Comparison of ENCODE assay signal across 9 mouse cellular contexts in genomic region chr2:157058342-157058998, GRCm38 (mm10). TPM values are rescaled to one million over a fixed set of nuclear protein-coding genes. Genes with fewer than 3 reads are reported as not detected.
DNase-seq lines count a peak whose midpoint lies in the region; ATAC-seq lines count a peak whose summit lies in the region.
"Had no signal": no experiment of that assay in that cellular context is flagged by ENCODE, and none has a peak within 500 bp of the region (broad histone marks: within the 10 kb centered on the region; RNA-seq: fewer than 3 reads in every experiment).

No protein-coding gene starts in this region.

- H3K36me3 ChIP-seq in embryonic facial prominence, embryonic 13.5 days = peaks cover 56% of the 10 kb centered on the region
- H3K36me3 ChIP-seq in heart, embryonic 16.5 days (ENCODE audit: control insufficient read depth, insufficient read depth) = peaks cover 6% of the 10 kb centered on the region
- H3K36me3 ChIP-seq in lung, embryonic 16.5 days (ENCODE audit: control insufficient read depth, insufficient read depth, low read length) = peaks cover 2% of the 10 kb centered on the region; the same call in 1 of the 2 replicates

- H3K4me3 ChIP-seq in embryonic facial prominence, embryonic 13.5 days = peak overlapping the region; percentile 24
- H3K4me3 ChIP-seq in heart, embryonic 16.5 days (ENCODE audit: low read length) = peak overlapping the region; percentile 18; the same call in 1 of the 2 replicates
- H3K4me3 ChIP-seq in lung, embryonic 16.5 days (ENCODE audit: low read length) = 0 out of 2 replicates have a peak overlapping the region, but pooled peaks have one; percentile 12

- no peak overlapping the region; the same call in 1 of the 2 replicates for H3K9ac ChIP-seq in embryonic facial prominence, embryonic 13.5 days
- H3K9ac ChIP-seq in heart, embryonic 16.5 days (ENCODE audit: low read length) = peak overlapping the region; percentile 63
- peak overlapping the region; percentile 46; the same call in 1 of the 2 replicates for H3K9ac ChIP-seq in lung, embryonic 16.5 days (ENCODE audit: low read length)

- 9% methylated on average over 18 of the region's 18 CpGs for WGBS in embryonic facial prominence, embryonic 13.5 days
- 20% methylated on average over 18 of the region's 18 CpGs for WGBS in heart, embryonic 16.5 days
- WGBS in lung, embryonic 16.5 days = 14% methylated on average over 18 of the region's 18 CpGs

- DNase-seq in lung, adult 18-20 months = peak; percentile 55 to 67
- DNase-seq in lung, postnatal 25 days (ENCODE audit: low spot score) = no peak
- peak; percentile 94 for DNase-seq in layer of hippocampus, adult 9-11 months
- DNase-seq in right cerebral cortex, postnatal 36 days (ENCODE audit: low spot score in 2 of 2) = peak; percentile 74 to 81
- DNase-seq in spleen, adult 12 weeks (ENCODE audit: low spot score) = no peak

- H3K27me3 ChIP-seq in embryonic facial prominence, embryonic 13.5 days = no peaks in the 10 kb centered on the region
- no peaks in the 10 kb centered on the region for H3K27me3 ChIP-seq in heart, embryonic 16.5 days (ENCODE audit: control insufficient read depth, insufficient read depth, low read length)
- no peaks in the 10 kb centered on the region for H3K27me3 ChIP-seq in lung, embryonic 16.5 days (ENCODE audit: control insufficient read depth, insufficient read depth, low read depth, low read length)

- peaks cover 56% of the 10 kb centered on the region for H3K4me1 ChIP-seq in embryonic facial prominence, embryonic 13.5 days
- H3K4me1 ChIP-seq in heart, embryonic 16.5 days (ENCODE audit: control insufficient read depth, insufficient read depth, low read length) = peaks cover 38% of the 10 kb centered on the region
- H3K4me1 ChIP-seq in lung, embryonic 16.5 days (replicated peaks; ENCODE audit: control insufficient read depth, insufficient read depth, low read length) = peaks cover 51% of the 10 kb centered on the region

- peak; percentile 82 for ATAC-seq in embryonic facial prominence, embryonic 13.5 days (ENCODE audit: insufficient number of reproducible peaks, insufficient read depth, low FRiP score, low TSS enrichment, low read depth)
- ATAC-seq in heart, embryonic 16.5 days (replicated peaks; ENCODE audit: extremely low read depth, insufficient read depth, low FRiP score) = peak; percentile 56
- peak; percentile 78 for ATAC-seq in lung, embryonic 16.5 days (ENCODE audit: low read depth)

- H3K9me3 ChIP-seq in embryonic facial prominence, embryonic 13.5 days = no peaks in the 10 kb centered on the region
- H3K9me3 ChIP-seq in heart, embryonic 16.5 days (replicated peaks; ENCODE audit: control insufficient read depth, low read length) = no peaks in the 10 kb centered on the region
- H3K9me3 ChIP-seq in lung, embryonic 16.5 days (ENCODE audit: control insufficient read depth, low read length) = no peaks in the 10 kb centered on the region

- peak overlapping the region; percentile 90 for H3K27ac ChIP-seq in embryonic facial prominence, embryonic 13.5 days
- peak overlapping the region; percentile 76 for H3K27ac ChIP-seq in heart, embryonic 16.5 days (ENCODE audit: low read length)
- H3K27ac ChIP-seq in lung, embryonic 16.5 days (ENCODE audit: low read length) = peak overlapping the region; percentile 63

- H3K4me2 ChIP-seq in embryonic facial prominence, embryonic 13.5 days = peak overlapping the region; percentile 53
- peak overlapping the region; percentile 56 for H3K4me2 ChIP-seq in heart, embryonic 16.5 days (ENCODE audit: low read depth, low read length)
- H3K4me2 ChIP-seq in lung, embryonic 16.5 days (ENCODE audit: low read depth, low read length) = peak overlapping the region; percentile 49

RNA-seq across cellular contexts. Expression of gene Soga1, which starts 20.6 kb away (rescaled TPM):
- 4.6 and 7.1 TPM in 2 replicates for polyA plus RNA-seq in embryonic facial prominence, embryonic 13.5 days (2015; fragmentation: Nextera tagmentation; extraction: Ambion mirVana)
- 1.7 and 3.1 TPM in 2 replicates for polyA plus RNA-seq in heart, embryonic 16.5 days (2015; fragmentation: Nextera tagmentation; extraction: Ambion mirVana)
- polyA plus RNA-seq in lung, embryonic 16.5 days (2015; fragmentation: Nextera tagmentation; extraction: Ambion mirVana) = 4.0 and 4.1 TPM in 2 replicates

RNA-seq across cellular contexts. Expression of gene Tldc2, which starts 28.4 kb away (rescaled TPM):
- not detected in 2 replicates for polyA plus RNA-seq in embryonic facial prominence, embryonic 13.5 days (2015; fragmentation: Nextera tagmentation; extraction: Ambion mirVana)
- not detected in 2 replicates for polyA plus RNA-seq in heart, embryonic 16.5 days (2015; fragmentation: Nextera tagmentation; extraction: Ambion mirVana)
- not detected in 2 replicates for polyA plus RNA-seq in lung, embryonic 16.5 days (2015; fragmentation: Nextera tagmentation; extraction: Ambion mirVana)
- polyA plus RNA-seq: liver, adult 2 months had no signal

RNA-seq across cellular contexts. Expression of gene Dsn1, which starts 51.5 kb away (rescaled TPM):
- polyA plus RNA-seq in embryonic facial prominence, embryonic 13.5 days (2015; fragmentation: Nextera tagmentation; extraction: Ambion mirVana) = 39.4 and 40.1 TPM in 2 replicates
- 31.1 and 34.5 TPM in 2 replicates for polyA plus RNA-seq in heart, embryonic 16.5 days (2015; fragmentation: Nextera tagmentation; extraction: Ambion mirVana)
- polyA plus RNA-seq in lung, embryonic 16.5 days (2015; fragmentation: Nextera tagmentation; extraction: Ambion mirVana) = 38.8 and 40.0 TPM in 2 replicates

Comparison
In these comparisons a context has a peak if more than half of its experiments do, and no peak if none do; other contexts are left out.
1. DNase-seq: peak in lung, adult 18-20 months (2 of 2), layer of hippocampus, adult 9-11 months (single experiment) and right cerebral cortex, postnatal 36 days (2 of 2); none in lung, postnatal 25 days (single experiment) and spleen, adult 12 weeks (single experiment).
2. Peak in every context shown above with its lines, with median percentiles within 50 percentile points of each other: ATAC-seq, H3K27ac ChIP-seq, H3K4me2 ChIP-seq and H3K4me3 ChIP-seq.